Mouse (Mus musculus): ENCODE measurements at regions not wholly inside any gene's neighbourhood (a gene's known extent, or its start where the extent isn't known, plus 50 kb on each side); places are given as distances from the start of the nearest gene placed in this dataset.

- ATAC-seq (ENCODE audit: extremely low read depth, insufficient number of reproducible peaks, low FRiP score, poor library complexity, severe bottlenecking): no peak
- no peaks in the 10 kb centered on the region for H3K27me3 ChIP-seq (ENCODE audit: insufficient read depth, low read length)
- TF ChIP-seq GATA1 (IDR thresholded peaks at IDR 0.05; ENCODE audit: borderline replicate concordance, low read length) (no peak), POLR2AphosphoS5 (IDR thresholded peaks at IDR 0.05; ENCODE audit: insufficient replicate concordance, low read depth, low read length) (no peak), GATA2 (IDR thresholded peaks at IDR 0.05; ENCODE audit: borderline replicate concordance, low read depth, low read length) (no peak), TAL1 (conservative IDR thresholded peaks at IDR 0.05; ENCODE audit: low read depth, low read length) (no peak), CTCF (IDR thresholded peaks at IDR 0.05; ENCODE audit: low read depth, low read length) (no peak)
- peaks cover 24% of the 10 kb centered on the region for H3K9me3 ChIP-seq (replicated peaks)
- no peaks in the 10 kb centered on the region for H3K4me1 ChIP-seq (ENCODE audit: insufficient read depth, low read depth, low read length)
- no peak overlapping the region for H3K4me3 ChIP-seq (ENCODE audit: low read depth, low read length)
- no peak for DNase-seq (ENCODE audit: low spot score)
- H3K36me3 ChIP-seq (replicated peaks): no peaks in the 10 kb centered on the region
Measured at GRCm38 (mm10) chr1:183772844-183773243, 240.3 kb upstream of the Dusp10 start.

- no peaks in the 10 kb centered on the region for H3K27me3 ChIP-seq (ENCODE audit: insufficient read depth, low read length)
- no peak for TF ChIP-seq TAL1 (conservative IDR thresholded peaks at IDR 0.05; ENCODE audit: low read depth, low read length)
- TF ChIP-seq GATA1 (IDR thresholded peaks at IDR 0.05; ENCODE audit: borderline replicate concordance, low read length): no peak
- TF ChIP-seq GATA2 (IDR thresholded peaks at IDR 0.05; ENCODE audit: borderline replicate concordance, low read depth, low read length): no peak
- no peak for TF ChIP-seq POLR2AphosphoS5 (IDR thresholded peaks at IDR 0.05; ENCODE audit: insufficient replicate concordance, low read depth, low read length)
- no peak for TF ChIP-seq CTCF (IDR thresholded peaks at IDR 0.05; ENCODE audit: low read depth, low read length)
- no peak for ATAC-seq (ENCODE audit: extremely low read depth, insufficient number of reproducible peaks, low FRiP score, poor library complexity, severe bottlenecking)
Measured at GRCm38 (mm10) chr1:183780180-183780579, 232.9 kb upstream of the Dusp10 start.

GRCm38 (mm10) chr1:183780779-183781178, 232.3 kb upstream of the Dusp10 start:
- no peak for ATAC-seq (ENCODE audit: extremely low read depth, insufficient number of reproducible peaks, low FRiP score, poor library complexity, severe bottlenecking)
- DNase-seq (ENCODE audit: low spot score): no peak
- Histone ChIP-seq H3K36me3 (replicated peaks) (no peaks in the 10 kb centered on the region), H3K4me3 (ENCODE audit: low read depth, low read length) (no peak overlapping the region), H3K9me3 (replicated peaks) (peaks cover 30% of the 10 kb centered on the region), H3K27me3 (ENCODE audit: insufficient read depth, low read length) (no peaks in the 10 kb centered on the region), H3K4me1 (ENCODE audit: insufficient read depth, low read depth, low read length) (no peaks in the 10 kb centered on the region)
- TF ChIP-seq POLR2AphosphoS5 (IDR thresholded peaks at IDR 0.05; ENCODE audit: insufficient replicate concordance, low read depth, low read length): no peak
- no peak for TF ChIP-seq TAL1 (conservative IDR thresholded peaks at IDR 0.05; ENCODE audit: low read depth, low read length)
- no peak for TF ChIP-seq CTCF (IDR thresholded peaks at IDR 0.05; ENCODE audit: low read depth, low read length)
- no peak for TF ChIP-seq GATA2 (IDR thresholded peaks at IDR 0.05; ENCODE audit: borderline replicate concordance, low read depth, low read length)
- TF ChIP-seq GATA1 (IDR thresholded peaks at IDR 0.05; ENCODE audit: borderline replicate concordance, low read length): no peak

More at GRCm38 (mm10) chr1:183780180-183780579, 232.9 kb upstream of the Dusp10 start:
- no peaks in the 10 kb centered on the region for H3K4me1 ChIP-seq (ENCODE audit: insufficient read depth, low read depth, low read length)
- H3K36me3 ChIP-seq (replicated peaks): no peaks in the 10 kb centered on the region
- DNase-seq (ENCODE audit: low spot score): no peak
- H3K9me3 ChIP-seq (replicated peaks): peaks cover 33% of the 10 kb centered on the region
- no peak overlapping the region for H3K4me3 ChIP-seq (ENCODE audit: low read depth, low read length)

GRCm38 (mm10) chr1:183783440-183784130, 229.5 kb upstream of the Dusp10 start:
- peaks cover 34% of the 10 kb centered on the region for H3K9me3 ChIP-seq (replicated peaks)
- H3K4me3 ChIP-seq (ENCODE audit: low read depth, low read length): no peak overlapping the region
- H3K36me3 ChIP-seq (replicated peaks): no peaks in the 10 kb centered on the region
- no peaks in the 10 kb centered on the region for H3K4me1 ChIP-seq (ENCODE audit: insufficient read depth, low read depth, low read length)
- no peak for ATAC-seq (ENCODE audit: extremely low read depth, insufficient number of reproducible peaks, low FRiP score, poor library complexity, severe bottlenecking)
- no peak for DNase-seq (ENCODE audit: low spot score)
- TF ChIP-seq TAL1 (conservative IDR thresholded peaks at IDR 0.05; ENCODE audit: low read depth, low read length) (no peak), CTCF (IDR thresholded peaks at IDR 0.05; ENCODE audit: low read depth, low read length) (no peak), GATA1 (IDR thresholded peaks at IDR 0.05; ENCODE audit: borderline replicate concordance, low read length) (no peak), GATA2 (IDR thresholded peaks at IDR 0.05; ENCODE audit: borderline replicate concordance, low read depth, low read length) (no peak), POLR2AphosphoS5 (IDR thresholded peaks at IDR 0.05; ENCODE audit: insufficient replicate concordance, low read depth, low read length) (no peak)
- H3K27me3 ChIP-seq (ENCODE audit: insufficient read depth, low read length): no peaks in the 10 kb centered on the region

- H3K27me3 ChIP-seq (ENCODE audit: insufficient read depth, low read length): no peaks in the 10 kb centered on the region
- no peak for ATAC-seq (ENCODE audit: extremely low read depth, insufficient number of reproducible peaks, low FRiP score, poor library complexity, severe bottlenecking)
- TF ChIP-seq CTCF (IDR thresholded peaks at IDR 0.05; ENCODE audit: low read depth, low read length): no peak
- no peak for TF ChIP-seq GATA1 (IDR thresholded peaks at IDR 0.05; ENCODE audit: borderline replicate concordance, low read length)
- TF ChIP-seq TAL1 (conservative IDR thresholded peaks at IDR 0.05; ENCODE audit: low read depth, low read length): no peak
- TF ChIP-seq POLR2AphosphoS5 (IDR thresholded peaks at IDR 0.05; ENCODE audit: insufficient replicate concordance, low read depth, low read length): no peak
- TF ChIP-seq GATA2 (IDR thresholded peaks at IDR 0.05; ENCODE audit: borderline replicate concordance, low read depth, low read length): no peak
Measured at GRCm38 (mm10) chr1:183792230-183792813, 220.8 kb upstream of the Dusp10 start.

GRCm38 (mm10) chr1:183793324-183793723, 219.8 kb upstream of the Dusp10 start:
- Histone ChIP-seq H3K27me3 (ENCODE audit: insufficient read depth, low read length) (no peaks in the 10 kb centered on the region), H3K36me3 (replicated peaks) (no peaks in the 10 kb centered on the region), H3K4me3 (ENCODE audit: low read depth, low read length) (no peak overlapping the region), H3K4me1 (ENCODE audit: insufficient read depth, low read depth, low read length) (no peaks in the 10 kb centered on the region), H3K9me3 (replicated peaks) (peaks cover 35% of the 10 kb centered on the region)
- no peak for DNase-seq (ENCODE audit: low spot score)
- no peak for ATAC-seq (ENCODE audit: extremely low read depth, insufficient number of reproducible peaks, low FRiP score, poor library complexity, severe bottlenecking)
- TF ChIP-seq GATA1 (IDR thresholded peaks at IDR 0.05; ENCODE audit: borderline replicate concordance, low read length) (no peak), POLR2AphosphoS5 (IDR thresholded peaks at IDR 0.05; ENCODE audit: insufficient replicate concordance, low read depth, low read length) (no peak), CTCF (IDR thresholded peaks at IDR 0.05; ENCODE audit: low read depth, low read length) (no peak), GATA2 (IDR thresholded peaks at IDR 0.05; ENCODE audit: borderline replicate concordance, low read depth, low read length) (no peak), TAL1 (conservative IDR thresholded peaks at IDR 0.05; ENCODE audit: low read depth, low read length) (no peak)

More at GRCm38 (mm10) chr1:183792230-183792813, 220.8 kb upstream of the Dusp10 start:
- Histone ChIP-seq H3K4me3 (ENCODE audit: low read depth, low read length) (no peak overlapping the region), H3K4me1 (ENCODE audit: insufficient read depth, low read depth, low read length) (no peaks in the 10 kb centered on the region), H3K9me3 (replicated peaks) (peaks cover 37% of the 10 kb centered on the region), H3K36me3 (replicated peaks) (no peaks in the 10 kb centered on the region)
- no peak for DNase-seq (ENCODE audit: low spot score)
